Mouse (Mus musculus) central nervous system, embryonic 18 days (tissue): Measurements from ENCODE around the gene Uncx. TPM values are rescaled to one million over a fixed set of nuclear protein-coding genes. Genes with fewer than 3 reads are reported as not detected.

Experiments
- polyA plus RNA-seq: library from polyadenylated mRNA; depleted of rRNA; stranded (reverse); fragments of >200 nt; gene quantifications from 2 replicates; pipeline ENCODE4 v1.2.3, GENCODE M21; 2012; rRNA removed

Gene Uncx
- polyA plus RNA-seq: 7.3 and 9.3 TPM in 2 replicates

GRCm38 (mm10) chr5:139543214-139543613 is at the start of gene Uncx:
TSS of gene Uncx (plus strand) at chr5:139543494.

Other genes with a start within 250 kb of the Uncx start
- gene Adap1, start 217.9 kb upstream of the Uncx start, polyA plus RNA-seq: 118 and 121 TPM in 2 replicates
- gene Cox19, start 192.1 kb upstream of the Uncx start, polyA plus RNA-seq: 106 and 111 TPM in 2 replicates
- not detected in 2 replicates for gene Cyp2w1, start 190.9 kb upstream of the Uncx start, polyA plus RNA-seq
- 1.7 and 2.0 TPM in 2 replicates for gene Gpr146, start 165.8 kb upstream of the Uncx start, polyA plus RNA-seq
- gene C130050O18Rik, start 138.2 kb upstream of the Uncx start, polyA plus RNA-seq: 0.13 and 0.82 TPM in 2 replicates
- gene Gper1, start 120.3 kb upstream of the Uncx start, polyA plus RNA-seq: 4.5 and 4.6 TPM in 2 replicates
- 11.4 and 12.3 TPM in 2 replicates for gene 3110082I17Rik, start 83.0 kb upstream of the Uncx start, polyA plus RNA-seq
- gene Zfand2a, start 58.9 kb upstream of the Uncx start, polyA plus RNA-seq: 31.8 and 32.5 TPM in 2 replicates
- 8.6 and 9.7 TPM in 2 replicates for gene Micall2, start 192.8 kb downstream of the Uncx start, polyA plus RNA-seq
- 45.7 and 51.4 TPM in 2 replicates for gene Ints1, start 232.2 kb downstream of the Uncx start, polyA plus RNA-seq
- 14.9 and 15.6 TPM in 2 replicates for gene Mafk, start 248.0 kb downstream of the Uncx start, polyA plus RNA-seq